Mouse (Mus musculus) midbrain, embryonic 13.5 days (tissue): ENCODE results near the gene Dkk2. TPM values are rescaled to one million over a fixed set of nuclear protein-coding genes. Genes with fewer than 3 reads are reported as not detected.

Source experiments
- ATAC-seq: fragments of 200-750 bp; cut with Nextera tagmentation; 2 replicates; pipeline ENCODE4 v1.8.0; 2017; ENCODE audit warnings: mild to moderate bottlenecking, moderate TSS enrichment, moderate library complexity
- H3K27ac ChIP-seq: fragments of 300-500 bp; sonication (generic); 2 replicates; pipeline ENCODE4 v1.5.1; 2015; ENCODE audit warnings: inconsistent platforms, mild to moderate bottlenecking, moderate library complexity
- H3K27me3 ChIP-seq: fragments of 300-500 bp; sonication (generic); 2 replicates; pipeline ENCODE4 v1.6.1; 2015; ENCODE audit warnings: mild to moderate bottlenecking, inconsistent platforms
- H3K36me3 ChIP-seq: fragments of 300-500 bp; sonication (generic); 2 replicates; pipeline ENCODE4 v1.6.1; 2015; ENCODE audit warnings: mild to moderate bottlenecking, inconsistent platforms
- H3K4me1 ChIP-seq: fragments of 300-500 bp; sonication (generic); replicated peaks from 2 replicates; pipeline ENCODE4 v1.6.1; 2015; ENCODE audit warnings: inconsistent platforms
- H3K4me2 ChIP-seq: fragments of 300-500 bp; sonication (generic); replicated peaks from 2 replicates; pipeline ENCODE4 v1.6.1; 2015; ENCODE audit warnings: moderate library complexity, mild to moderate bottlenecking, inconsistent platforms
- H3K4me3 ChIP-seq: fragments of 300-500 bp; sonication (generic); replicated peaks from 2 replicates; pipeline ENCODE4 v1.5.1; 2015; ENCODE audit warnings: mild to moderate bottlenecking, inconsistent platforms
- H3K9ac ChIP-seq: fragments of 300-500 bp; sonication (generic); replicated peaks from 2 replicates; pipeline ENCODE4 v1.6.1; 2015; ENCODE audit warnings: mild to moderate bottlenecking, inconsistent platforms
- H3K9me3 ChIP-seq: fragments of 300-500 bp; sonication (generic); 2 replicates; pipeline ENCODE4 v1.6.1; 2016; ENCODE audit warnings: mild to moderate bottlenecking, inconsistent platforms
- WGBS: fragments of 180-500 bp; shearing (Covaris S2); methylation state at CpG from one replicate; pipeline ENCODE4 v1.1.7; 2015; 5-methylcytosine and 5-hydroxymethylcytosine counted together
- polyA plus RNA-seq: library from polyadenylated mRNA; unstranded; fragments of >200 nt; fragmentation: Nextera tagmentation; extraction: Ambion mirVana; gene quantifications from 2 replicates; pipeline ENCODE4 v1.2.1, GENCODE M21; 2015

Gene Dkk2
- polyA plus RNA-seq, 1 experiment from 2014 or later, result 2.6 TPM

GRCm38 (mm10) chr3:132207469-132207868 lies 122.4 kb downstream of the Dkk2 start:
- 31% methylated on average over 11 of the region's 11 CpGs for WGBS

GRCm38 (mm10) chr3:132211260-132211659 lies 126.2 kb downstream of the Dkk2 start:
- H3K4me2 ChIP-seq, result no peak overlapping the region
- no peaks in the 10 kb centered on the region for H3K9me3 ChIP-seq
- H3K4me1 ChIP-seq, result no peaks in the 10 kb centered on the region
- H3K27ac ChIP-seq, result no peak overlapping the region
- H3K9ac ChIP-seq, result no peak overlapping the region
- no peaks in the 10 kb centered on the region for H3K27me3 ChIP-seq
- ATAC-seq, result no peak
- H3K36me3 ChIP-seq, result no peaks in the 10 kb centered on the region
- no peak overlapping the region for H3K4me3 ChIP-seq
- 93% methylated on average over 5 of the region's 5 CpGs for WGBS

More at GRCm38 (mm10) chr3:132207469-132207868, 122.4 kb downstream of the Dkk2 start:
- no peaks in the 10 kb centered on the region for H3K9me3 ChIP-seq
- 0 out of 2 replicates have a peak, but pooled peaks have one; percentile 74 for ATAC-seq
- no peaks in the 10 kb centered on the region for H3K27me3 ChIP-seq
- H3K4me1 ChIP-seq, result 0 out of 2 replicates have a peak, but pooled peaks cover 3% of the 10 kb centered on the region
- H3K4me2 ChIP-seq, result no peak overlapping the region
- H3K27ac ChIP-seq, result no peak overlapping the region
- no peaks in the 10 kb centered on the region for H3K36me3 ChIP-seq
- no peak overlapping the region for H3K4me3 ChIP-seq
- no peak overlapping the region for H3K9ac ChIP-seq

- Histone ChIP-seq H3K36me3 (no peaks in the 10 kb centered on the region), H3K27ac (no peak overlapping the region), H3K4me2 (no peak overlapping the region), H3K27me3 (no peaks in the 10 kb centered on the region), H3K9me3 (no peaks in the 10 kb centered on the region), H3K4me3 (no peak overlapping the region), H3K4me1 (no peaks in the 10 kb centered on the region), H3K9ac (no peak overlapping the region)
- ATAC-seq, result no peak
- WGBS, result 86% methylated on average over 7 of the region's 7 CpGs
Observed at GRCm38 (mm10) chr3:132219977-132220487, 134.9 kb downstream of the Dkk2 start.

GRCm38 (mm10) chr3:132227622-132228021 lies 142.5 kb downstream of the Dkk2 start:
- Histone ChIP-seq H3K4me3 (no peak overlapping the region), H3K9me3 (no peaks in the 10 kb centered on the region), H3K36me3 (no peaks in the 10 kb centered on the region), H3K27me3 (no peaks in the 10 kb centered on the region), H3K4me2 (no peak overlapping the region), H3K4me1 (no peaks in the 10 kb centered on the region), H3K27ac (no peak overlapping the region), H3K9ac (no peak overlapping the region)
- WGBS, result 82% methylated on average over 1 of the region's 1 CpGs
- no peak for ATAC-seq
